Mouse (Mus musculus): ENCODE data around the gene Spink8.

DNA sequence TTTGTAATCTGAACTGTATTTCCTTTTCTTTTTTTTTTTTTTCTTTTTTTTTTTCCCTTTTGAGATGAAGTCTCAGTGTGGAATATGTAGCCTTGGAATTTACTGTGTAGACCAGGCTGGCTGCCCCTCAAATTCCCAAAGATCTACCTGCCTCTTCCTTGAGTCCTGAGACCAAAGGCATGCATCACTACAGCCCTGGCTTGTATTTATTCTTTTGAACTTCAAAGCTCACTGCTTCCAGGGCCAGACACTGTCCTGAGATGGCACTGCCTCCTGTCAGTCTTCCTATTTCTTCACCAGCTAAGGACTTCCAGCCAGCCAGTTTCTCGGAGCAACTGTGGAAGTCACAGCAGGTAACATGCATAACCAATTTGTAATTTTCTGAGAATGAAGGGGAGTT, at the start of gene Spink8:
- TF ChIP-seq CTCF (conservative IDR thresholded peaks at IDR 0.05; ENCODE audit: low read length) (no peak), NANOG (IDR thresholded peaks at IDR 0.05; ENCODE audit: borderline replicate concordance, low read length) (no peak)

All from E14TG2a.4 (cell line).